ENCODE assay signal across 9 mouse cellular contexts in genomic region chr14:75820007-75820406, GRCm38 (mm10). TPM values are rescaled to one million over a fixed set of nuclear protein-coding genes. Genes with fewer than 3 reads are reported as not detected.
A peak's percentile ranks its signal among the peaks of the same experiment; 100 is the strongest.
DNase-seq lines count a peak whose midpoint lies in the region.
"Had no signal": no experiment of that assay in that cellular context is flagged by ENCODE, and none has a peak within 500 bp of the region (broad histone marks: within the 10 kb centered on the region; RNA-seq: fewer than 3 reads in every experiment).

No protein-coding gene starts in this region.

- H3K27ac ChIP-seq in heart, embryonic 10.5 days, result no peak overlapping the region
- H3K27ac ChIP-seq: forebrain, embryonic 12.5 days had no signal

- H3K27me3 ChIP-seq in heart, embryonic 10.5 days (ENCODE audit: insufficient read depth, poor library complexity, severe bottlenecking), result no peaks in the 10 kb centered on the region
- H3K27me3 ChIP-seq: forebrain, embryonic 12.5 days had no signal

- no peak overlapping the region for H3K4me3 ChIP-seq in heart, embryonic 10.5 days
- H3K4me3 ChIP-seq: forebrain, embryonic 12.5 days had no signal

- no peaks in the 10 kb centered on the region for H3K36me3 ChIP-seq in heart, embryonic 10.5 days
- H3K36me3 ChIP-seq: forebrain, embryonic 12.5 days had no signal

- H3K4me1 ChIP-seq in heart, embryonic 10.5 days, result no peaks in the 10 kb centered on the region
- H3K4me1 ChIP-seq: forebrain, embryonic 12.5 days had no signal

- 82% methylated on average over 5 of the region's 5 CpGs for WGBS in heart, embryonic 10.5 days

- intact Hi-C loops in heart, postnatal 36 days (cut with DNase I), result no loop called here

- peak; percentile 64 to 65 for DNase-seq in heart, adult 18-20 months
- no peak for DNase-seq in heart, embryonic 10.5 days (ENCODE audit: low spot score)
- DNase-seq in thymus, postnatal 0 days (ENCODE audit: low spot score), result peak; percentile 5
- no peak for DNase-seq in thymus, postnatal 14 days
- peak; percentile 45 to 50 for DNase-seq in heart, postnatal 36 days
- no peak for DNase-seq in right cerebral cortex, postnatal 36 days (ENCODE audit: low spot score in 2 of 2)
- DNase-seq in layer of hippocampus, postnatal 25 days (ENCODE audit: extremely low spot score in 1 of 2, low spot score in 1 of 2), result no peak
- DNase-seq: thymus, postnatal 36 days had no signal

- no peaks in the 10 kb centered on the region for H3K9me3 ChIP-seq in heart, embryonic 10.5 days
- H3K9me3 ChIP-seq: forebrain, embryonic 12.5 days had no signal

RNA-seq across cellular contexts. Expression of gene Tpt1, which starts 24.9 kb away (rescaled TPM):
- 1,000 to 10,000 TPM; 2,629 to 3,296 TPM for total RNA-seq in heart, adult 18-20 months (2021)
- 737 and 812 TPM in 2 replicates for polyA plus RNA-seq in heart, embryonic 10.5 days (2016; fragmentation: Nextera tagmentation; extraction: Ambion mirVana)
- 1,615 and 1,673 TPM in 2 replicates for polyA plus RNA-seq in thymus, postnatal 0 days (2015; fragmentation: Nextera tagmentation; extraction: Ambion mirVana)
- 1,000 to 10,000 TPM; 2,953 to 3,079 TPM for total RNA-seq in heart, postnatal 36 days (2021)
- total RNA-seq in layer of hippocampus, postnatal 25 days (2021), result 1,000 to 10,000 TPM in 1 of 2 experiments, 100 to 1,000 TPM in 1; 935 to 1,046 TPM

RNA-seq across cellular contexts. Expression of gene Slc25a30, which starts 33.2 kb away (rescaled TPM):
- 10 to 100 TPM; 16.6 to 18.5 TPM for total RNA-seq in heart, adult 18-20 months (2021)
- 5.2 and 5.8 TPM in 2 replicates for polyA plus RNA-seq in heart, embryonic 10.5 days (2016; fragmentation: Nextera tagmentation; extraction: Ambion mirVana)
- polyA plus RNA-seq in thymus, postnatal 0 days (2015; fragmentation: Nextera tagmentation; extraction: Ambion mirVana), result 7.4 and 7.7 TPM in 2 replicates
- total RNA-seq in heart, postnatal 36 days (2021), result 10 to 100 TPM; 11.0 to 15.5 TPM
- total RNA-seq in layer of hippocampus, postnatal 25 days (2021), result 10 to 100 TPM; 10.9 to 14.7 TPM

Comparison
In these comparisons a context has a peak if more than half of its experiments do, and no peak if none do; other contexts are left out.
1. DNase-seq: peak in heart, adult 18-20 months (2 of 2), thymus, postnatal 0 days (single experiment) and heart, postnatal 36 days (2 of 2); none in heart, embryonic 10.5 days (single experiment), thymus, postnatal 14 days (single experiment), right cerebral cortex, postnatal 36 days (0 of 2) and layer of hippocampus, postnatal 25 days (0 of 2).